Mouse (Mus musculus) limb, embryonic 10.5 days (tissue): ENCODE measurements around the gene Jpt2. TPM values are rescaled to one million over a fixed set of nuclear protein-coding genes. Genes with fewer than 3 reads are reported as not detected.
"Not testable (repeated sequence)": the region's sequence is repeated elsewhere in the genome, so short reads cannot be mapped to it uniquely, and the experiment has no call there.

Experiments
- DNase-seq: peaks from one replicate; pipeline ENCODE4 v3.0.0-alpha.2; 2017; ENCODE audit warnings: low spot score
- H3K27ac ChIP-seq: fragments of 300-500 bp; sonication (generic); 2 replicates; pipeline ENCODE4 v1.5.1; 2016; ENCODE audit warnings: mild to moderate bottlenecking
- H3K27me3 ChIP-seq: fragments of 300-500 bp; sonication (generic); 2 replicates; pipeline ENCODE4 v1.6.1; 2016; ENCODE audit warnings: low read depth, mild to moderate bottlenecking; ENCODE audit not compliant: poor library complexity, severe bottlenecking
- H3K36me3 ChIP-seq: fragments of 300-500 bp; sonication (generic); 2 replicates; pipeline ENCODE4 v1.6.1; 2016; ENCODE audit warnings: mild to moderate bottlenecking, moderate library complexity
- H3K4me1 ChIP-seq: fragments of 300-500 bp; sonication (generic); 2 replicates; pipeline ENCODE4 v1.6.1; 2016
- H3K4me3 ChIP-seq: fragments of 300-500 bp; sonication (generic); 2 replicates; pipeline ENCODE4 v1.5.1; 2016; ENCODE audit warnings: mild to moderate bottlenecking, moderate library complexity
- H3K9me3 ChIP-seq: fragments of 300-500 bp; sonication (generic); replicated peaks from 2 replicates; pipeline ENCODE4 v1.6.1; 2016; ENCODE audit warnings: mild to moderate bottlenecking
- WGBS: fragments of 180-500 bp; shearing (Covaris S2); methylation state at CpG from one replicate; pipeline ENCODE4 v1.1.7; 2016; 5-methylcytosine and 5-hydroxymethylcytosine counted together
- polyA plus RNA-seq: library from polyadenylated mRNA; unstranded; fragments of >200 nt; fragmentation: Nextera tagmentation; extraction: Ambion mirVana; gene quantifications from 2 replicates; pipeline ENCODE4 v1.2.1, GENCODE M21; 2016

Jpt2 gene
- polyA plus RNA-seq, result 369 and 370 TPM in 2 replicates

GRCm38 (mm10) chr17:24960135-24960851 is at the start of gene Jpt2:
Gene Jpt2 (minus strand): TSS chr17:24960689.
- Histone ChIP-seq H3K27ac (peak within 1 kb of the TSS; percentile 98), H3K4me3 (peak within 1 kb of the TSS; percentile 94), H3K9me3 (no peaks in the 10 kb centered on the region), H3K27me3 (no peaks in the 10 kb centered on the region), H3K36me3 (peaks cover 69% of the 10 kb centered on the region), H3K4me1 (peaks cover 22% of the 10 kb centered on the region)
- WGBS, result under 1% methylated on average over 57 of the region's 59 CpGs
- DNase-seq, result peak; percentile 99

GRCm38 (mm10) chr17:25007480-25007879 is 47.0 kb upstream of the Jpt2 start:
- H3K9me3 ChIP-seq, result no peaks in the 10 kb centered on the region
- H3K27me3 ChIP-seq, result no peaks in the 10 kb centered on the region
- DNase-seq, result no peak
- H3K4me3 ChIP-seq, result no peak overlapping the region
- no peaks in the 10 kb centered on the region for H3K4me1 ChIP-seq
- H3K36me3 ChIP-seq, result peaks cover 96% of the 10 kb centered on the region
- no peak overlapping the region for H3K27ac ChIP-seq

DNA sequence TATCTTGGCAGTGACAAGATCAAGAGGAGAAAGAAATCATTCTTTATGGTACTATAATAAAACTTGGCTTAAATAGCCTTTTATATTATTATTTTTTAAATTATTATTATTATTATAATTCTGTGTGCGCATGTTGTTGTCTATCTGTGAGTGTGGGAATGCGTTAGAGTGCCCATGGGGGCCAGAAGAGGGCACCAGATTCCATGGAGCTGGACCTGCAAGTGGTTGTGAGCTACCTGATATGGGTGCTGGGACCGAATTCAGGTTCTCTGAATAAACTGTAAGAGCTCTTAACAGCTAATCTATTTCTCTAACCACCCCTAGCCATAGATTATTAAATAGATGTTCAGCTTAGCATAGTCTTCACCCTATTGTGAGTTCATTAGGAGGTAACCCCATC is 44.6 kb upstream of the Jpt2 start:
- Histone ChIP-seq H3K9me3 (no peaks in the 10 kb centered on the region), H3K4me3 (no peak overlapping the region), H3K27me3 (no peaks in the 10 kb centered on the region), H3K4me1 (no peaks in the 10 kb centered on the region), H3K36me3 (peaks cover 96% of the 10 kb centered on the region), H3K27ac (no peak overlapping the region)
- WGBS, result over 99% methylated on average over 3 of the region's 3 CpGs
- DNase-seq, result no peak

DNA sequence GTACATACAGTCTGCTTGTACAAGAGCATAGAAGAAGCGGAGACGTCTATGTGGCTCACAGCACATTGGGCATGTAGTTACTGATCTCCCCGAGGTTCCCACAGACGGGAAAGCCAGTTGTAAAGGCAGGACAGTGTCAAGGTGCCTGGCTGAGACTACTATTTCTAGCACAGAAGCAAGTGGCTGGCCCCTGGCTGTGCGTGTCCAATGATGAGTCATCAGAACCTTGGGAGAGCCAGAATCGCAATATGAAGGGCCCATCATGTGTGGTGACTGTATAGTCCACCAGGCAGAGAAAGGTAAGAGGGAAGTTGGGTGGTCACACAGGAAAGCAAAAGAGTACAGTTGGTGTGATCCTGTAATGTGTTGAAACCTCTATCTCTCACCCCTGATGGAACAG is 34.2 kb upstream of the Jpt2 start:
- Histone ChIP-seq H3K36me3 (peaks cover 99% of the 10 kb centered on the region), H3K27me3 (no peaks in the 10 kb centered on the region), H3K4me3 (no peak overlapping the region), H3K9me3 (no peaks in the 10 kb centered on the region), H3K4me1 (no peaks in the 10 kb centered on the region), H3K27ac (no peak overlapping the region)
- 96% methylated on average over 6 of the region's 6 CpGs for WGBS
- DNase-seq, result no peak

- Histone ChIP-seq H3K9me3 (no peaks in the 10 kb centered on the region), H3K27ac (no peak overlapping the region), H3K4me3 (no peak overlapping the region), H3K27me3 (no peaks in the 10 kb centered on the region), H3K4me1 (no peaks in the 10 kb centered on the region), H3K36me3 (peaks cover 99% of the 10 kb centered on the region)
- DNase-seq, result no peak
- WGBS, result 97% methylated on average over 6 of the region's 6 CpGs
Observed at GRCm38 (mm10) chr17:24987221-24987620, 26.7 kb upstream of the Jpt2 start.

- no peaks in the 10 kb centered on the region for H3K27me3 ChIP-seq
- peak overlapping the region; percentile 94 for H3K4me3 ChIP-seq
- WGBS, result 17% methylated on average over 21 of the region's 21 CpGs
- H3K27ac ChIP-seq, result peak overlapping the region; percentile 98
- peaks cover 22% of the 10 kb centered on the region for H3K4me1 ChIP-seq
- peaks cover 69% of the 10 kb centered on the region for H3K36me3 ChIP-seq
- no peaks in the 10 kb centered on the region for H3K9me3 ChIP-seq
- DNase-seq, result no peak
Observed at GRCm38 (mm10) chr17:24960852-24961715, 595 bp upstream of the Jpt2 start.

DNA sequence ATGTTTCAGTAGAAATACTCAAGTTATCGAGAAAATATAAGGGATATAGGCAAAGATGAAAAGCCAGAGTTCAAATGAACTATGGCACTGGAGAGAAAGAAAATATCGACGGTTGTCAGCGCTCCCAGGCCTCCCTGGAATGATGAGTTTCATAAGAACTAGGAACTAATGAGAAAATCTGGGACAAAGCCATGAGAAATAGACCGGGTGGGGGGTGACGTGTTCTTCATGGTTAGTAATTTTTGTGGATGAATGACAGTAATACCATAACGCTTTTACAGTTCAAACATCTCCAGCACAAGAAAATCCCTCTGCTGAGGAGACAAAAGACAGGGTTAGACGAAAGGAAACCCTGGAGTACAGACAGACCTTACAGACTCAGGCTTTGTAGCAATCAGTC is 1.1 kb downstream of the Jpt2 start:
- H3K27me3 ChIP-seq, result no peaks in the 10 kb centered on the region
- peaks cover 22% of the 10 kb centered on the region for H3K4me1 ChIP-seq
- H3K9me3 ChIP-seq, result no peaks in the 10 kb centered on the region
- WGBS, result 65% methylated on average over 8 of the region's 8 CpGs
- H3K4me3 ChIP-seq, result peak overlapping the region; percentile 94
- peaks cover 68% of the 10 kb centered on the region for H3K36me3 ChIP-seq
- no peak for DNase-seq
- H3K27ac ChIP-seq, result peak overlapping the region; percentile 98

DNA sequence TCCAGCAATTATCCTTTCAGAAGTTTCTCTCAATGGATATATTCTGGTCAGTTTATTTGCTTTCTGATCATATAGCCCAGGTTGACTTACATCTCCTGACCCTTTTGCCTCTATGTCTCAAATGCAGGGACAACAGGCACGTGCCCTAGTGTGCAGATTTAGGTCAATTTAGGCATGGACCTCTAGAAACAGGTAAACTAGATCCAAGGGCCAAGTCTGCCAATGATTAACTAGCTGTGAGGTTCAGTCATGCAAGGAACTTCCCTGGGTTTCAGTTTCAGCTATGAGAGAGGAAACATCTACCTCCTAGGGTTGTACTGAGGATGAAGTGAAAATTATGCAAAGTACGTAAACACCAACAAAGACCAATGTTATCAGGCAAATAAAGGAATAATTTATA is 7.2 kb downstream of the Jpt2 start:
- peaks cover 97% of the 10 kb centered on the region for H3K36me3 ChIP-seq
- WGBS, result 95% methylated on average over 2 of the region's 2 CpGs

DNA sequence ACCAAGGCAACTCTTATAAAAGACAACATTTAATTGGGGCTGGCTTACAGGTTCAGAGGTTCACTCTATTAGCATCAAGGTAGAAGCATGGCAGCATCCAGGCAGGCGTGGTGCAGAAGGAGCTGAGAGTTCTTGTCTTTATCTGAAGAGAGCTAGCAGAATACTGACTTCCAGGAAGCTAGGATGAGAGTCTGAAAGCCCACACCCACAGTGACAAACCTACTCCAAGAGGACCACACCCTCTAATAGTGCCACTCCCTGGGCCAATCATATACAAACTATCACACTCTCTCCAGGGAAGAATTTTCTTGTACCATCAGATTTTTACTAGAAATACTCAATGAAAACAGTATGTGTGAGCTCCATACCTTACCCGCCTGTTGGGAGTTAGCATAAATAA is 9.8 kb downstream of the Jpt2 start:
- 89% methylated on average over 2 of the region's 2 CpGs for WGBS
- Histone ChIP-seq H3K36me3 (peaks cover 99% of the 10 kb centered on the region), H3K27ac (no peak overlapping the region), H3K4me3 (no peak overlapping the region), H3K27me3 (no peaks in the 10 kb centered on the region), H3K4me1 (no peaks in the 10 kb centered on the region), H3K9me3 (no peaks in the 10 kb centered on the region)
- DNase-seq, result no peak

More for the DNA sequence above, 7.2 kb downstream of the Jpt2 start:
- H3K27me3 ChIP-seq, result no peaks in the 10 kb centered on the region
- no peak overlapping the region for H3K4me3 ChIP-seq
- no peaks in the 10 kb centered on the region for H3K4me1 ChIP-seq
- H3K27ac ChIP-seq, result no peak overlapping the region
- no peak for DNase-seq
- no peaks in the 10 kb centered on the region for H3K9me3 ChIP-seq

- no peaks in the 10 kb centered on the region for H3K27me3 ChIP-seq
- peaks cover 100% of the 10 kb centered on the region for H3K36me3 ChIP-seq
- DNase-seq, result no peak
- H3K4me3 ChIP-seq, result no peak overlapping the region
- no peaks in the 10 kb centered on the region for H3K4me1 ChIP-seq
- H3K9me3 ChIP-seq, result no peaks in the 10 kb centered on the region
- WGBS, result 98% methylated on average over 5 of the region's 5 CpGs
- H3K27ac ChIP-seq, result no peak overlapping the region
Observed at GRCm38 (mm10) chr17:24948204-24948603, 12.3 kb downstream of the Jpt2 start.

DNA sequence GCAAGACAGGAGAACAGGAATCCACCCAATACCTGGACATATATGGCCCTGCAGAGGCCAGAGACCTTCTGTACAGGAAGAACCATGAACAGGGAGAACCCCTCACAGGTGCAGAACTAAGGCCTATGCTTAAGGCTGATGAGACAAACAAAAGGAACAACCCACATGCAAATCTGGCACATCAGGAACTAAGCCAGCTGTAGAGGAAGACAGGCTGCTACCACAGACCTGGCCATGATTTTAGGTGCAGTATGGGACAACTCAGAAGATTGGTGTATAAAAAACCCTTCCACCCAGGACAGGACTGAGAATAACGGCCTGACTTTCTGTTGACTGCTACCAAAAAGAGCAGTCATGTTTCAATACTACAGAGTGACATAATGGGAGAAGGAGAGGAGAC is 16.9 kb downstream of the Jpt2 start:
- 92% methylated on average over 1 of the region's 1 CpGs for WGBS
- not testable (repeated sequence) for H3K27me3 ChIP-seq, H3K27ac ChIP-seq, H3K4me3 ChIP-seq, DNase-seq, H3K4me1 ChIP-seq, H3K9me3 ChIP-seq
- peaks cover 73% of the 10 kb centered on the region for H3K36me3 ChIP-seq

- 90% methylated on average over 7 of the region's 7 CpGs for WGBS
- no peaks in the 10 kb centered on the region for H3K9me3 ChIP-seq
- DNase-seq, result no peak
- no peak overlapping the region for H3K27ac ChIP-seq
- H3K27me3 ChIP-seq, result no peaks in the 10 kb centered on the region
- H3K4me1 ChIP-seq, result no peaks in the 10 kb centered on the region
- H3K36me3 ChIP-seq, result peaks cover 68% of the 10 kb centered on the region
- H3K4me3 ChIP-seq, result no peak overlapping the region
Observed at GRCm38 (mm10) chr17:24943036-24943435, 17.5 kb downstream of the Jpt2 start.

DNA sequence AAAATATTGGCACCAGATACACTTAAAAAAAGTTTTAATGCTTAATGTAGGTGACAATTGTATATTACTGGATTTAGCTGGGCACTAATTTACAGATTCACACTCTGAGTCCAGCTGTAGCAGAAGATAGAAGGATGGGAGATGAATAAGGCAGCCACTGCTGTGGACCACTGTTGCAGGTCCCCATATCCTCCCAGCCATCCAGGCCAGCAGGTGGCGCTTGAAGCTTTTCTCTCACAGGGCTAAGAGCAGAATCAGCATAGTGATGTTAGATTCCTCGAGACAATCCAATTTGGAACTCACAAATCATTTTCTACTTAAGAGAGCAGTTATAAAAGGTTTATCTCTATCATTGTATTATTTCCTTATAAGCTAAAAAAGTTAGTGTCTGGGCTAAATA is 18.0 kb downstream of the Jpt2 start:
- not testable (repeated sequence) for DNase-seq, H3K4me3 ChIP-seq, H3K9me3 ChIP-seq, H3K27ac ChIP-seq, H3K4me1 ChIP-seq, H3K27me3 ChIP-seq
- 36% methylated on average over 2 of the region's 2 CpGs for WGBS
- H3K36me3 ChIP-seq, result peaks cover 62% of the 10 kb centered on the region
